Mouse (Mus musculus) hindbrain, postnatal 0 days (tissue): ENCODE data around the gene Vmn1r215. TPM values are rescaled to one million over a fixed set of nuclear protein-coding genes. Genes with fewer than 3 reads are reported as not detected.

Source experiments
- ATAC-seq: fragments of 200-750 bp; cut with Nextera tagmentation; 2 replicates; pipeline ENCODE4 v1.8.0; 2017; ENCODE audit warnings: mild to moderate bottlenecking, moderate TSS enrichment, moderate library complexity
- DNase-seq: peaks from one replicate; pipeline ENCODE4 v3.0.0-alpha.2; 2015; ENCODE audit warnings: low spot score
- H3K27ac ChIP-seq: fragments of 300-500 bp; sonication (generic); 2 replicates; pipeline ENCODE4 v1.5.1; 2014; ENCODE audit warnings: mild to moderate bottlenecking
- H3K27me3 ChIP-seq: fragments of 300-500 bp; sonication (generic); 2 replicates; pipeline ENCODE4 v1.6.1; 2014; ENCODE audit warnings: low read length, mixed read lengths; ENCODE audit not compliant: insufficient read depth
- H3K36me3 ChIP-seq: fragments of 300-500 bp; sonication (generic); 2 replicates; pipeline ENCODE4 v1.6.1; 2014; ENCODE audit warnings: low read length, mixed read lengths; ENCODE audit not compliant: insufficient read depth
- H3K4me1 ChIP-seq: fragments of 300-500 bp; sonication (generic); 2 replicates; pipeline ENCODE4 v1.6.1; 2014; ENCODE audit warnings: antibody characterized with exemption, low read length, mixed read lengths; ENCODE audit not compliant: insufficient read depth
- H3K4me2 ChIP-seq: fragments of 300-500 bp; sonication (generic); 2 replicates; pipeline ENCODE4 v1.6.1; 2014; ENCODE audit warnings: low read depth, mild to moderate bottlenecking, low read length, moderate library complexity, mixed read lengths
- H3K4me3 ChIP-seq: fragments of 300-500 bp; sonication (generic); 2 replicates; pipeline ENCODE4 v1.5.1; 2014; ENCODE audit warnings: low read length
- H3K9ac ChIP-seq: fragments of 300-500 bp; sonication (generic); replicated peaks from 2 replicates; pipeline ENCODE4 v1.6.1; 2014; ENCODE audit warnings: mild to moderate bottlenecking, low read length, moderate library complexity, mixed read lengths
- H3K9me3 ChIP-seq: fragments of 300-500 bp; sonication (generic); 2 replicates; pipeline ENCODE4 v1.6.1; 2016; ENCODE audit warnings: low read length, mixed read lengths
- CTCF ChIP-seq: IDR thresholded peaks from 2 replicates; pipeline ENCODE4 v1.5.1; 2016; ENCODE audit warnings: antibody characterized with exemption, control low read depth, low read depth
- WGBS: fragments of 180-500 bp; shearing (Covaris S2); extraction: QIAGEN DNeasy Blood & Tissue Kit; methylation state at CpG from one replicate; pipeline ENCODE4 v1.1.7; 2014; 5-methylcytosine and 5-hydroxymethylcytosine counted together
- polyA plus RNA-seq: library from polyadenylated mRNA; unstranded; fragments of >200 nt; fragmentation: Nextera tagmentation; extraction: Ambion mirVana; gene quantifications from 2 replicates; pipeline ENCODE4 v1.2.1, GENCODE M21; 2015
- total RNA-seq: library from RNA; depleted of rRNA; stranded (reverse); fragments of >200 nt; gene quantifications from 2 replicates; pipeline ENCODE4 v1.2.3, GENCODE M21; 2014; rRNA removed

Vmn1r215 gene
- total and polyA plus RNA-seq, 2 experiments from 2014 or later: not detected

- Histone ChIP-seq H3K4me2 (no peak overlapping the region), H3K9ac (no peak overlapping the region), H3K27ac (no peak overlapping the region), H3K27me3 (no peaks in the 10 kb centered on the region), H3K9me3 (no peaks in the 10 kb centered on the region), H3K4me3 (no peak overlapping the region), H3K36me3 (no peaks in the 10 kb centered on the region), H3K4me1 (no peaks in the 10 kb centered on the region)
- ATAC-seq: no peak
- no peak for DNase-seq
- WGBS: 93% methylated on average over 2 of the region's 2 CpGs
- TF ChIP-seq CTCF: no peak
Observed at GRCm38 (mm10) chr13:23120611-23121010, 52.8 kb downstream of the Vmn1r215 start.

Other genes with a start within 250 kb of the Vmn1r215 start
- gene Vmn1r210, start 236.7 kb upstream of the Vmn1r215 start, total RNA-seq: not detected in 2 replicates
- gene Vmn1r210, start 236.7 kb upstream of the Vmn1r215 start, polyA plus RNA-seq: not detected in 2 replicates
- gene Vmn1r211, start 210.5 kb upstream of the Vmn1r215 start, total RNA-seq: not detected in 2 replicates
- gene Vmn1r211, start 210.5 kb upstream of the Vmn1r215 start, polyA plus RNA-seq: not detected in 2 replicates
- gene Vmn1r212, start 183.8 kb upstream of the Vmn1r215 start, total RNA-seq: not detected in 2 replicates
- gene Vmn1r212, start 183.8 kb upstream of the Vmn1r215 start, polyA plus RNA-seq: not detected in 2 replicates
- not detected in 2 replicates for gene Vmn1r213, start 60.4 kb upstream of the Vmn1r215 start, total RNA-seq
- gene Vmn1r213, start 60.4 kb upstream of the Vmn1r215 start, polyA plus RNA-seq: 0.20 TPM in 1 of 2 replicates, not detected in the other
- gene Vmn1r214, start 37.6 kb upstream of the Vmn1r215 start, total RNA-seq: not detected in 2 replicates
- gene Vmn1r214, start 37.6 kb upstream of the Vmn1r215 start, polyA plus RNA-seq: not detected in 2 replicates
- not detected in 2 replicates for gene Vmn1r217, start 50.2 kb downstream of the Vmn1r215 start, total RNA-seq
- gene Vmn1r217, start 50.2 kb downstream of the Vmn1r215 start, polyA plus RNA-seq: not detected in 2 replicates
- gene Vmn1r218, start 65.1 kb downstream of the Vmn1r215 start, total RNA-seq: not detected in 2 replicates
- gene Vmn1r218, start 65.1 kb downstream of the Vmn1r215 start, polyA plus RNA-seq: not detected in 2 replicates
- gene Vmn1r219, start 91.3 kb downstream of the Vmn1r215 start, total RNA-seq: not detected in 2 replicates
- not detected in 2 replicates for gene Vmn1r219, start 91.3 kb downstream of the Vmn1r215 start, polyA plus RNA-seq
- gene Vmn1r220, start 120.0 kb downstream of the Vmn1r215 start, total RNA-seq: not detected in 2 replicates
- not detected in 2 replicates for gene Vmn1r220, start 120.0 kb downstream of the Vmn1r215 start, polyA plus RNA-seq
- not detected in 2 replicates for gene Vmn1r221, start 146.1 kb downstream of the Vmn1r215 start, total RNA-seq
- not detected in 2 replicates for gene Vmn1r221, start 146.1 kb downstream of the Vmn1r215 start, polyA plus RNA-seq
- gene Vmn1r222, start 167.9 kb downstream of the Vmn1r215 start, total RNA-seq: not detected in 2 replicates
- gene Vmn1r222, start 167.9 kb downstream of the Vmn1r215 start, polyA plus RNA-seq: not detected in 2 replicates
- not detected in 2 replicates for gene Vmn1r223, start 179.1 kb downstream of the Vmn1r215 start, total RNA-seq
- not detected in 2 replicates for gene Vmn1r223, start 179.1 kb downstream of the Vmn1r215 start, polyA plus RNA-seq